Mouse (Mus musculus) stomach, embryonic 14.5 days (tissue): ENCODE measurements around the gene Lyzl4. TPM values are rescaled to one million over a fixed set of nuclear protein-coding genes. Genes with fewer than 3 reads are reported as not detected.

ENCODE experiments used
- ATAC-seq: fragments of 200-750 bp; cut with Nextera tagmentation; 2 replicates; pipeline ENCODE4 v1.8.0; 2017; ENCODE audit warnings: low read depth, moderate TSS enrichment; ENCODE audit not compliant: insufficient number of reproducible peaks, insufficient read depth, low FRiP score
- H3K27ac ChIP-seq: fragments of 300-500 bp; sonication (generic); 2 replicates; pipeline ENCODE4 v1.5.1; 2014; ENCODE audit warnings: mild to moderate bottlenecking, low read length, moderate library complexity, mixed read lengths
- H3K27me3 ChIP-seq: fragments of 300-500 bp; sonication (generic); 2 replicates; pipeline ENCODE4 v1.6.1; 2014; ENCODE audit warnings: low read length, control low read depth, mixed read lengths; ENCODE audit not compliant: control insufficient read depth, insufficient read depth
- H3K36me3 ChIP-seq: fragments of 300-500 bp; sonication (generic); 2 replicates; pipeline ENCODE4 v1.6.1; 2014; ENCODE audit warnings: mild to moderate bottlenecking, control low read depth, low read length, moderate library complexity, mixed read lengths; ENCODE audit not compliant: control insufficient read depth, insufficient read depth
- H3K4me1 ChIP-seq: fragments of 300-500 bp; sonication (generic); 2 replicates; pipeline ENCODE4 v1.6.1; 2014; ENCODE audit warnings: low read length, control low read depth, mixed read lengths; ENCODE audit not compliant: control insufficient read depth, insufficient read depth
- H3K4me2 ChIP-seq: fragments of 300-500 bp; sonication (generic); replicated peaks from 2 replicates; pipeline ENCODE4 v1.6.1; 2014; ENCODE audit warnings: low read depth, low read length, control low read depth
- H3K4me3 ChIP-seq: fragments of 300-500 bp; sonication (generic); 2 replicates; pipeline ENCODE4 v1.5.1; 2014; ENCODE audit warnings: low read depth, low read length, control low read depth
- H3K9ac ChIP-seq: fragments of 300-500 bp; sonication (generic); replicated peaks from 2 replicates; pipeline ENCODE4 v1.6.1; 2014; ENCODE audit warnings: low read depth, mild to moderate bottlenecking, control low read depth, low read length, moderate library complexity, mixed read lengths
- H3K9me3 ChIP-seq: fragments of 300-500 bp; sonication (generic); 2 replicates; pipeline ENCODE4 v1.6.1; 2016; ENCODE audit warnings: low read depth, low read length, control low read depth; ENCODE audit not compliant: control insufficient read depth
- WGBS: fragments of 180-500 bp; shearing (Covaris S2); extraction: QIAGEN DNeasy Blood & Tissue Kit; methylation state at CpG from one replicate; pipeline ENCODE4 v1.1.7; 2014; 5-methylcytosine and 5-hydroxymethylcytosine counted together
- polyA plus RNA-seq: library from polyadenylated mRNA; unstranded; fragments of >200 nt; fragmentation: Nextera tagmentation; extraction: Ambion mirVana; gene quantifications from 2 replicates; pipeline ENCODE4 v1.2.1, GENCODE M21; 2014

Gene Lyzl4
- polyA plus RNA-seq, 1 experiment from 2014 or later: 0.55 TPM

DNA sequence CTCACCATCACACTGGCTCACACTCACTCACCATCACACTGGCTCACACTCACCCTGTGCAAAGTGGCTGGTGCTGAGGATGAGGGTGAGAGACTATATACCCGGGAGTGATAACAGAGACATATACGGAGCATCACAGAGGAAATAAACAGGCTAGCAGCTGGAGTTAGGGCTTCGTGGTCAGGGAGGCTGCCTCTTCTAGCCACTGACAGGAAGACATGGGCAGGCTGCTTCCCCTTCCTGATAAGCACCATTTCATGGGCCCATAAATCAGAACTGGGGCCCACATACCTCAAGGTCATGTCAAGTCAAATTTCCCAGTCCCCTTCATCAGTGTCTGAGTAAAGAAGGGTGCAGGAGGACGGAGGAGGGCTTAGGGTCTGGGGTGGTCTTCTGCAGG lies 35.2 kb upstream of the Lyzl4 start:
- Histone ChIP-seq H3K4me2 (no peak overlapping the region), H3K27ac (no peak overlapping the region), H3K4me3 (no peak overlapping the region), H3K36me3 (no peaks in the 10 kb centered on the region), H3K9ac (no peak overlapping the region), H3K9me3 (no peaks in the 10 kb centered on the region), H3K4me1 (0 out of 2 replicates have a peak, but pooled peaks cover 6% of the 10 kb centered on the region), H3K27me3 (no peaks in the 10 kb centered on the region)
- 34% methylated on average over 4 of the region's 4 CpGs for WGBS
- ATAC-seq: no peak

DNA sequence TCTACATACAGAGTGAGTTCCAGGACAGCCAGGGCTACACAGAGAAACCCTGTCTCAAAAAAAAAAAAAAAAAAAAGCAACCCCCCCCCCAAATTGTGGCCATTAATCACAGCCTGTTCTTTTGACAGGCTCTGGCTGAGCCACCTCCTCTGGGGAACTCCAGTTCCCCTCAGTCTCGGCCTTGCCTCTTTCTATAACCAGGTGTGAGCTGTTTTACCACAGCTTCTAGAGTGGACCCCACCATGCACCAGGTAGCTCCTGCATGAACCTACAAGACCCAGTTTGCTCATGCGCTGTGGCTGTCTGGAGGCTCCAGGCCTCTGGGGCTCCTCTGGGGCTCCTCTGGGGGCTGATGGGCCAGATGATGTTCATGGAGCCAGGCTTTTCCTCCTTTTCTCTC lies 33.7 kb upstream of the Lyzl4 start:
- ATAC-seq: no peak
- H3K4me2 ChIP-seq: no peak overlapping the region
- 0 out of 2 replicates have a peak, but pooled peaks cover 6% of the 10 kb centered on the region for H3K4me1 ChIP-seq
- H3K27ac ChIP-seq: no peak overlapping the region
- no peak overlapping the region for H3K9ac ChIP-seq
- no peaks in the 10 kb centered on the region for H3K27me3 ChIP-seq
- no peaks in the 10 kb centered on the region for H3K9me3 ChIP-seq
- 87% methylated on average over 2 of the region's 2 CpGs for WGBS
- no peak overlapping the region for H3K4me3 ChIP-seq
- H3K36me3 ChIP-seq: no peaks in the 10 kb centered on the region

- no peaks in the 10 kb centered on the region for H3K9me3 ChIP-seq
- H3K27me3 ChIP-seq: no peaks in the 10 kb centered on the region
- H3K4me1 ChIP-seq: 0 out of 2 replicates have a peak, but pooled peaks cover 6% of the 10 kb centered on the region
- ATAC-seq: no peak
- H3K9ac ChIP-seq: no peak overlapping the region
- H3K36me3 ChIP-seq: no peaks in the 10 kb centered on the region
- H3K4me2 ChIP-seq: no peak overlapping the region
- H3K4me3 ChIP-seq: no peak overlapping the region
- WGBS: 79% methylated on average over 9 of the region's 9 CpGs
- H3K27ac ChIP-seq: no peak overlapping the region
Observed at GRCm38 (mm10) chr9:121675011-121675410, 33.1 kb upstream of the Lyzl4 start.

GRCm38 (mm10) chr9:121673716-121674115 lies 31.8 kb upstream of the Lyzl4 start:
- Histone ChIP-seq H3K4me3 (no peak overlapping the region), H3K4me2 (no peak overlapping the region), H3K9me3 (no peaks in the 10 kb centered on the region), H3K36me3 (no peaks in the 10 kb centered on the region), H3K27me3 (no peaks in the 10 kb centered on the region), H3K9ac (no peak overlapping the region), H3K4me1 (0 out of 2 replicates have a peak, but pooled peaks cover 6% of the 10 kb centered on the region), H3K27ac (no peak overlapping the region)
- 84% methylated on average over 5 of the region's 5 CpGs for WGBS
- ATAC-seq: no peak

DNA sequence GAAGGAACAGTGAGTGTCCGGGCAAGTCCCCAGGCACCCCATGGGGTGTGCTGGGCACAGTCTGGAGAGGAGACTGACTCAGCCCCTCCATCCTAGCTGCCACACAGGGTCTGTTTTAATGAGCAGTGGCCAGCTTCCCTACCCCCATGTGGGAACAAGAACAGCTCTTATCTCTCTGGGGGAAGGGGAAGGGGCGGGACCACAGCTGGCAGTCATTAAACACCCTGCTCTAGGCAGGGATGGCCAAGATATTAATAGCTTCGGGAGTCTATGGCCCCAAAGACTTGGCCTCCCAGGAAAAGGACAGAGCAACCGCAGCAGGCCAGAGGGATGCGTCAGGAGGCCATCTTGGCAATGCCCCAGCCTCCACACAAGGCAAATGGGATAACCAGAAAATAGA lies 30.4 kb upstream of the Lyzl4 start:
- H3K36me3 ChIP-seq: no peaks in the 10 kb centered on the region
- peak; percentile 33; the same call in 1 of the 2 replicates for ATAC-seq
- no peak overlapping the region for H3K4me2 ChIP-seq
- 0 out of 2 replicates have a peak, but pooled peaks cover 1% of the 10 kb centered on the region for H3K4me1 ChIP-seq
- no peak overlapping the region for H3K9ac ChIP-seq
- H3K27ac ChIP-seq: no peak overlapping the region
- no peaks in the 10 kb centered on the region; the same call in 1 of the 2 replicates for H3K27me3 ChIP-seq
- 55% methylated on average over 5 of the region's 5 CpGs for WGBS
- no peaks in the 10 kb centered on the region for H3K9me3 ChIP-seq
- no peak overlapping the region for H3K4me3 ChIP-seq

DNA sequence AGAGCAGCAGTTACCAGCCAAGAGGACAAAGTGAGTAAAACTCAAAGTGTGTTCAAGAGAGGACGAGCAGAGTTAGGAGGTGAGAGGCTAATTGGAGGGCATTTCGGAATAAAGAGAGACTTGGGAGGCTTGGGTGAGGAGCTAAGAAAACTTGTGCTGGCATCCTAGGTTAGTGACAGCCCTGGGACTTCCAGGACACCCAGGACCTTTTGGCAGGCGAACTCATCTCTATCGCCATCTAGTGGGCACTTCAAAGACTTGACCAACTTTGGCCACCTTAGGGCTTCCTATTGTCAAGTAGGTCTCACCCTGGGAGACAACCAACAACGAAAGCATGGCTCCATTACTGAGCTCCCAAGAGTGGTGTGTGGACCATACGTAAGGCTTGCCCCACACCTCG lies 29.4 kb upstream of the Lyzl4 start:
- Histone ChIP-seq H3K4me2 (no peak overlapping the region), H3K27me3 (no peaks in the 10 kb centered on the region; the same call in 1 of the 2 replicates), H3K36me3 (no peaks in the 10 kb centered on the region), H3K9ac (no peak overlapping the region), H3K4me3 (no peak overlapping the region), H3K9me3 (no peaks in the 10 kb centered on the region), H3K4me1 (no peaks in the 10 kb centered on the region), H3K27ac (no peak overlapping the region)
- ATAC-seq: no peak
- 27% methylated on average over 7 of the region's 7 CpGs for WGBS

DNA sequence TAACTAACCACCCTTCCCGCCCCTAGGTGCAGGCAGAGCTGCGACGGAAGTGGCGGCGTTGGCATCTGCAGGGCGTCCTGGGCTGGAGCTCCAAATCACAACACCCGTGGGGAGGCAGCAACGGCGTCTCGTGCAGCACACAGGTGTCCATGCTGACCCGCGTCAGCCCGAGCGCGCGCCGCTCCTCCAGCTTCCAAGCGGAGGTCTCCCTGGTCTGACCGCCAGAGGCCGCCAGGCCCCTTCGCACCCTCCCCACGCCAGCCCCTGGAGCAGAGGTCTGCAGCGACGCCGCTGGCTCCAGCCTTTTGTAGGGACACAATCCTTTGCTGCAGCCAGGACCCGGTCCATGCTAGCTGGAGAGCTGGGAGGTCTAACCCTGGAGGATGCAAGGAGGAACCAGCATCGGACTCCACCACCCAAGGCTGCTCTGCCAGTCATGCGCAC lies 27.5 kb upstream of the Lyzl4 start:
- Histone ChIP-seq H3K4me1 (no peaks in the 10 kb centered on the region), H3K27ac (no peak overlapping the region), H3K4me2 (peak overlapping the region; percentile 53), H3K27me3 (no peaks in the 10 kb centered on the region; the same call in 1 of the 2 replicates), H3K9ac (no peak overlapping the region), H3K9me3 (no peaks in the 10 kb centered on the region), H3K36me3 (no peaks in the 10 kb centered on the region), H3K4me3 (peak overlapping the region; percentile 21)
- no peak; the same call in 1 of the 2 replicates for ATAC-seq
- WGBS: 1% methylated on average over 28 of the region's 28 CpGs

GRCm38 (mm10) chr9:121667822-121668221 lies 25.9 kb upstream of the Lyzl4 start:
- ATAC-seq: no peak
- no peak overlapping the region for H3K4me3 ChIP-seq
- H3K4me2 ChIP-seq: no peak overlapping the region
- H3K27ac ChIP-seq: no peak overlapping the region
- H3K9ac ChIP-seq: no peak overlapping the region
- H3K36me3 ChIP-seq: no peaks in the 10 kb centered on the region
- H3K4me1 ChIP-seq: no peaks in the 10 kb centered on the region
- no peaks in the 10 kb centered on the region for H3K9me3 ChIP-seq
- WGBS: 85% methylated on average over 11 of the region's 11 CpGs
- no peaks in the 10 kb centered on the region; the same call in 1 of the 2 replicates for H3K27me3 ChIP-seq
